Mouse (Mus musculus) megakaryocyte, embryonic 14.5 days (primary cell): Measurements from ENCODE around the gene Cep350. TPM values are rescaled to one million over a fixed set of nuclear protein-coding genes. Genes with fewer than 3 reads are reported as not detected.

Experiments
- H3K27me3 ChIP-seq: replicated peaks from 2 replicates; pipeline ENCODE3; 2012; ENCODE audit warnings: inconsistent platforms
- H3K36me3 ChIP-seq: replicated peaks from 2 replicates; pipeline ENCODE3; 2012; ENCODE audit warnings: low read length, inconsistent platforms, mixed read lengths
- H3K4me1 ChIP-seq: 2 replicates; pipeline ENCODE4 v1.6.1; 2012; ENCODE audit warnings: inconsistent platforms
- H3K4me3 ChIP-seq: replicated peaks from 2 replicates; pipeline ENCODE3; 2012; ENCODE audit warnings: moderate library complexity, mild to moderate bottlenecking, inconsistent platforms
- H3K9me3 ChIP-seq: 2 replicates; pipeline ENCODE4 v1.6.1; 2012; ENCODE audit warnings: inconsistent platforms
- FLI1 ChIP-seq: IDR thresholded peaks from 2 replicates; pipeline ENCODE4 v1.6.1; 2012; ENCODE audit warnings: low read length, inconsistent platforms, mixed read lengths
- GATA1 ChIP-seq: IDR thresholded peaks from 3 replicates; pipeline ENCODE4 v1.6.1; 2012; ENCODE audit warnings: mixed read lengths, low read length, inconsistent platforms, borderline replicate concordance
- polyA plus RNA-seq: library from polyadenylated mRNA; stranded (reverse); fragments of >175 nt; gene quantifications from 2 replicates; pipeline ENCODE4 v1.2.3, GENCODE M21; 2012; ENCODE audit warnings: low replicate concordance; ENCODE audit not compliant: insufficient read depth

Cep350 gene
- 0.75 and 1.9 TPM in 2 replicates for polyA plus RNA-seq

DNA sequence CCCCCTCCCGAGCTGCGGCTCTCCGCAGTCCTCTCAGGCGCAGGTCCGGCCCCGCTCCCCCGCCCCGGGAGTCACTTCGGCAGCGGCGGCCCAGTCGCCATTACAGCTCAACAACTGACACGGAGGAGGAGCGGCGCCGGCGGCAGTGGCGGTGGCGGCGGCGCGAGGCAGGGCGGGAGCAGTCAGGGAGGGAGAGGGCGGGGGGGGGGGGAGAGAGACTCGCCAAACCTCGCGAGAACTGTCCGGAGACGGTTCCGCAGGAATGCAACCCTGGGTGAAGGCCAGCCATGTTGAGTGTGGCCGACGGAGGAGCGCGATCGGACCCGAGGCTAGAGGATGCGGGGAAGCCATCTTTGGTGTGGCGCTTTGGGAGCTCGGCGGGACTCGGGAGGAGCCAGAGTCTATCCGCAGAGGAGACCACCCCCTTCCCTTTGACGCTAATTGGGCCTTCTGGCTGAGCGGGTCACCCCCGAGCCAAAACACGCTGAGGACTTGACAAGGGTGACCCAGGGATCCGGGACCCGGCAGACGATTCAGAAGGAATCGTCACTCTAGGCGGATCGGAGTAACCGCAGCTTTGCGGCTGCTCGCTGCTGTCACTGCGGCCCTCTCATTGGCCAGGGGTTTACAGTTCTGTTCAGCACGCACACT, at the start of gene Cep350:
Cep350 (minus strand) TSS at position 188 of the 651 bp plus-strand sequence.
- Histone ChIP-seq H3K27me3 (no peaks in the 10 kb centered on the region), H3K4me1 (peaks cover 32% of the 10 kb centered on the region), H3K9me3 (peaks cover 9% of the 10 kb centered on the region; the same call in 1 of the 2 replicates), H3K4me3 (peak within 1 kb of the TSS; percentile 98), H3K36me3 (no peaks in the 10 kb centered on the region)
- TF ChIP-seq FLI1 (no peak), GATA1 (no peak)

DNA sequence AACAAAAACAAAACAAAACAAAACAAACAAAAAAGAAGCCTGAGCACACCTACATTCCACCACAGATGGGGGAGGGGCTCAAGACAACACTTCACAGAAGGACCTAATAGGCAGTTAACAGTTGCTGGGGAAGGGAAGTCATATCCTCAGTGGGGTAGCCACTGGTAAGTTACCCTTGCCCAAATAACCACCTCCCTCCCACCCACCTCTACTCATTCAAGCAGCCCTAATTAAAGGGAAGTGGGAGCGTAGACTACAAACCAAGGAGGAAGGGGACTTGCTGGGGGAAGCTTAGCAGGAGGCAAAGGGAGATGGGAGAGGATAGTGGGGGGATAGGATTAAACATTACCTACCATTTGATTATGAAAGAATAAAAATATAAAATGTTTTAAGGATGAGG, 47.3 kb upstream of the Cep350 start:
- H3K9me3 ChIP-seq: no peaks in the 10 kb centered on the region
- TF ChIP-seq GATA1 (no peak), FLI1 (no peak)
- no peaks in the 10 kb centered on the region for H3K27me3 ChIP-seq
- H3K4me3 ChIP-seq: no peak overlapping the region
- H3K4me1 ChIP-seq: peaks cover 4% of the 10 kb centered on the region; the same call in 1 of the 2 replicates
- peaks cover 93% of the 10 kb centered on the region for H3K36me3 ChIP-seq

DNA sequence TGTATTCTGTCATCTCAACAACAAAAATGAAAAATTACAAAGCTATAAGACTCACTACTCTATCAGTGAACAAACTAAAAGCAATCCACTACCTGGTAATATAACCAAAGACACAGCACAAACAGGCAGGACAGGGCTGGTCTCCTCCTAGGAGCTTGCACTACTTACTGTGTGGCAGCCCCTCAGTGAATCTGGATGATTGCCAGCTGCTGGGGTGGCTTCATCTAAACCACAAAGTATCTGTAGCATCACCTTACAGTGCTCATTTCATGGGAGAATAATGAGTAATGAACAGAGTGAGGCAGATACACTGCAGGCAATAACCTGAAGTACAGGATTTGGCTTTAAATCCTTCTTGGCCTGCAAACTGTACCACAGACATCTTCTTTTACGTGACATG, 46.7 kb upstream of the Cep350 start:
- TF ChIP-seq FLI1 (no peak), GATA1 (no peak)
- Histone ChIP-seq H3K4me3 (no peak overlapping the region), H3K4me1 (no peaks in the 10 kb centered on the region), H3K9me3 (no peaks in the 10 kb centered on the region), H3K36me3 (peaks cover 94% of the 10 kb centered on the region), H3K27me3 (no peaks in the 10 kb centered on the region)

DNA sequence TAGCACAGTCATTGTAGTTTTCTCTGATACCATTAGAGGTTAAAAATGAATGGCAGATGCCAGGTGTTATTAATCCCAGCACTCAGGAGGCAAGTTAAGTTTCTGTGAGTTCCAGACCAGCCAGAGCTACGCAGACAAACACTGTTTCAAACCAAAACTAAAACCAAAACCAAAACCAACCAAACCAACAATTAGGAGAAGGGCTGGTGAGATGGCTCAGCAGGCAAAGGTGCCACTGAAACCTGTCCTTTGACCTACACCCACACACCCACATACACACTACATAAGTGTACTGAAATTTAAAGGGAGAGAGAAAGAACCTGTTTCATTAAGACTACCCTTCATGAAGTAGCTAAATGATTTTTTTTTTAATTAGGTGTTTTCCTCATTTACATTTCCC, 35.9 kb upstream of the Cep350 start:
- TF ChIP-seq GATA1: no peak
- TF ChIP-seq FLI1: no peak
- no peaks in the 10 kb centered on the region for H3K27me3 ChIP-seq
- H3K4me3 ChIP-seq: no peak overlapping the region
- peaks cover 19% of the 10 kb centered on the region for H3K4me1 ChIP-seq
- H3K36me3 ChIP-seq: peaks cover 87% of the 10 kb centered on the region
- H3K9me3 ChIP-seq: no peaks in the 10 kb centered on the region

DNA sequence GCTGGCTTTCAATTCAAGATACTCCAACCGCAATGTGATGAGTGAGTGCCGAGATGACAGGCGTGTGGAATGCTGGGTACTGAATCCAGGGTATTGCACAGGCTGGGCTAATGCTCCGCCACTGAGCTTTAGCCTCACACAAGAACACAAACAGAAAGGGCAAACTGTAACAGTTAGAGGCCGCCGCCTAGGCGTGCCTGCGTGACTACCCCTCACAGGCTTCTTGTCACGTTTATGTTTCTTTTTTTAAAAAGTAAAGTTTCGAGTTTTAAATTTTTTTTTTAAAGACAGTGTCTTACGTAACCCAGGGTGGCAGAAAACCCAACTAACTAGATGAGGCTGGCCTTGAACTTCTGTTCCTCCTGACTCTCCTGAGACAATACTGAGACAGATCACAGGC, 32.9 kb upstream of the Cep350 start:
- Histone ChIP-seq H3K27me3 (no peaks in the 10 kb centered on the region), H3K4me1 (peaks cover 12% of the 10 kb centered on the region), H3K9me3 (no peaks in the 10 kb centered on the region), H3K36me3 (peaks cover 71% of the 10 kb centered on the region), H3K4me3 (no peak overlapping the region)
- TF ChIP-seq FLI1 (no peak), GATA1 (no peak)

- no peaks in the 10 kb centered on the region for H3K27me3 ChIP-seq
- peaks cover 47% of the 10 kb centered on the region for H3K36me3 ChIP-seq
- no peaks in the 10 kb centered on the region for H3K9me3 ChIP-seq
- peaks cover 7% of the 10 kb centered on the region; the same call in 1 of the 2 replicates for H3K4me1 ChIP-seq
- H3K4me3 ChIP-seq: no peak overlapping the region
- TF ChIP-seq GATA1 (no peak), FLI1 (no peak)
These were observed 30.3 kb upstream of the Cep350 start for GRCm38 (mm10) chr1:156003201-156003935.

DNA sequence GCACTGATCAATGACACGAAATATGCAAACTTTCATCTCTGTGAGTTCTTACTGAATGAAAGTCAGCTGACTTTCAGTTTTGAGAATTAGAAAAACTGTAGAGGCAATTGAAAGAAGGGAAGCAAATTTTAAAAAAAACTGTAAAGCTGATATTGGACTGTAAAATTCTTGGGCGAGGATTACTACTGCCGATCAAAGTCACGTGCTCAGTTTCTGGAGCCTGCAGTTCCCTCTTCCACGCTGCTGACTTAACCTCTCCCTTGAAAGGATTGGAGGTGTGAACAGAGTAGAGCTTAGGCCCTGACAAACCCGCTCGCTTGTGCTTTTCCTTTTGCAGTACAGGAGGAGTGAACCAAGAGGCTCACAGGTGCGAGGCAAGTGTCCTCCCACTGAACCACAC, 29.3 kb upstream of the Cep350 start:
- Histone ChIP-seq H3K4me3 (no peak overlapping the region), H3K36me3 (peaks cover 39% of the 10 kb centered on the region), H3K9me3 (no peaks in the 10 kb centered on the region), H3K4me1 (peaks cover 7% of the 10 kb centered on the region; the same call in 1 of the 2 replicates), H3K27me3 (no peaks in the 10 kb centered on the region)
- TF ChIP-seq FLI1 (no peak), GATA1 (no peak)

- H3K9me3 ChIP-seq: no peaks in the 10 kb centered on the region
- no peak overlapping the region for H3K4me3 ChIP-seq
- no peaks in the 10 kb centered on the region for H3K36me3 ChIP-seq
- TF ChIP-seq FLI1: no peak
- TF ChIP-seq GATA1: no peak
- H3K4me1 ChIP-seq: peaks cover 3% of the 10 kb centered on the region; the same call in 1 of the 2 replicates
- peaks cover 2% of the 10 kb centered on the region for H3K27me3 ChIP-seq
These were observed 22.6 kb upstream of the Cep350 start for GRCm38 (mm10) chr1:155995612-155996011.

GRCm38 (mm10) chr1:155994524-155994923, 21.5 kb upstream of the Cep350 start:
- no peak overlapping the region for H3K4me3 ChIP-seq
- H3K27me3 ChIP-seq: peaks cover 2% of the 10 kb centered on the region
- TF ChIP-seq FLI1 (no peak), GATA1 (no peak)
- no peaks in the 10 kb centered on the region for H3K9me3 ChIP-seq
- H3K4me1 ChIP-seq: peaks cover 3% of the 10 kb centered on the region; the same call in 1 of the 2 replicates
- H3K36me3 ChIP-seq: no peaks in the 10 kb centered on the region

DNA sequence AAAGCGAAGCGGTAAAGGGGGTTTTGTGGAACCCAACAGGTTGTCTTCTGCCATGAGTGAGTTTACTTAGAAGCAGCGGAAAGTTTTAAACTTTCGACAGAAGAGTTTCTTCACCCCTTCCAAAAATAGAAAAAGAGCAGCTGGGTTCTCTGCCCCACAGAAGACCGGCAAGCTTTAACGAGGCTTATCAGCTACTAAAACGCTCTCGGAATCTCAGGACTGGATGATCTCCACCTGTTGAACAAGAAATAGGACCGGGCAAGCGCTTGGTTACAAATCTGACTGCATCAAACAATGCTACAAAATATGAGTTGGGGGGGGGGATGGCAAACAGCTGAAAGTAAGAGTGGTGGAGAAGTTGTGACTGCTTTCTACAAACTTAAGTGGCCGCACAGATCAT, 17.3 kb upstream of the Cep350 start:
- Histone ChIP-seq H3K36me3 (no peaks in the 10 kb centered on the region), H3K4me1 (peaks cover 6% of the 10 kb centered on the region; the same call in 1 of the 2 replicates), H3K9me3 (0 out of 2 replicates have a peak, but pooled peaks cover under 1% of the 10 kb centered on the region), H3K4me3 (no peak overlapping the region), H3K27me3 (no peaks in the 10 kb centered on the region)
- TF ChIP-seq FLI1: no peak
- TF ChIP-seq GATA1: no peak
